Mouse (Mus musculus) liver, adult 2 months (tissue): ENCODE data around the gene Grhl1.

Experiments used
- CTCF ChIP-seq: fragments of 200-500 bp; IDR thresholded peaks from 2 replicates; pipeline ENCODE4 v1.5.1; 2011; ENCODE audit warnings: low read depth, low read length, control low read depth
- POLR2A ChIP-seq: fragments of 200-500 bp; IDR thresholded peaks from 2 replicates; pipeline ENCODE4 v1.6.1; 2011; ENCODE audit warnings: low read length, control low read depth; ENCODE audit not compliant: insufficient read depth; ENCODE audit errors: extremely low read depth

DNA sequence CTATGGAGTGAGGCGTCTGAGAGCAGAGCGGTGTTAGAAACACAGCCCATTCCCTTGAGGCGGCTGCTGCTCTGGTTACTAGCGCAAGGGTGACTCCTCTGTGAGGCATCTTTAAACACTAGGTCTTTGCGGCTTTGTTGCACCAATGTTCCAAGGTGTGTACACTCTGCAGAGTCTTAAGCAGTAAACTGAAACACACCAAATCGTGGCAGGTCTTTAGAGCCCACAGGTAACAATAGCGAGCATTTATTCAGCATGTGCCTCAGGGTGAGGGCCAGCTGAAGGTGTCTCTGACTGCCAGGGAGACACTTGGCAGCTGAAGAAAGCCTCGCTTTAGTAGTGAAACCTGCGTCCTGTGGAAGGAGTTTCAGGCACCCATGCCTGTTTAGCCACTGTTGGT, 20.0 kb downstream of the Grhl1 start:
- TF ChIP-seq POLR2A (no peak), CTCF (no peak)
